Mouse (Mus musculus) small intestine, adult 2 months (tissue): ENCODE results near the gene Ccdc78.

Experiments
- CTCF ChIP-seq: fragments of 200-500 bp; IDR thresholded peaks from 2 replicates; pipeline ENCODE4 v1.5.1; 2012; ENCODE audit warnings: low read depth, mild to moderate bottlenecking, control low read depth, inconsistent platforms, low read length, moderate library complexity, mixed read lengths; ENCODE audit not compliant: insufficient replicate concordance, insufficient read length; ENCODE audit errors: extremely low read depth
- POLR2A ChIP-seq: fragments of 200-500 bp; IDR thresholded peaks from 2 replicates; pipeline ENCODE4 v1.6.1; 2012; ENCODE audit warnings: low read depth, mild to moderate bottlenecking, control low read depth, inconsistent platforms, low read length, moderate library complexity

DNA sequence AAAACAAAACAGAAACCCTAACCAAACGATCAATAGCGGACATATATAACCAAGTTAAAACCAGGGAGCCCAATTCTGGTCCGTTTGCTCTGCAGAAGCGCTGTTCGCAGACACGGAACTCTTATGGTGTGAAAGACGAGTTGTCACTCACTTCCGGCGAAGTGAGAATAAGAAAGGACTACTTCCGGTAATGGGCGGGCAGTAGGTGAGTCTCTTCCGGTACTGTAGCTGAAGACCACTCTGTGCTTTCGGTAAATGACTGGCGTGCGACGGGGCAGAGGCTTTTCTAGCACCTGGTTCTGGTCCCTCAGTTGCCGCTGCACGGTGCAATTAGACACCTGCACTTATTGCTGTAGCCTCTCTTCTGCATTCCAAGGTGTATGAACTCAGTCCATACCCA lies 37.1 kb downstream of the Ccdc78 start, which contains the start of gene Wdr24:
- no peak for TF ChIP-seq CTCF
- no peak for TF ChIP-seq POLR2A
